Mouse (Mus musculus): ENCODE data around the gene Gramd1a. TPM values are rescaled to one million over a fixed set of nuclear protein-coding genes. Genes with fewer than 3 reads are reported as not detected.

The Gramd1a gene
- 41.4 and 56.8 TPM in 2 replicates for polyA plus RNA-seq (2015; fragmentation: Nextera tagmentation; extraction: Ambion mirVana)

DNA sequence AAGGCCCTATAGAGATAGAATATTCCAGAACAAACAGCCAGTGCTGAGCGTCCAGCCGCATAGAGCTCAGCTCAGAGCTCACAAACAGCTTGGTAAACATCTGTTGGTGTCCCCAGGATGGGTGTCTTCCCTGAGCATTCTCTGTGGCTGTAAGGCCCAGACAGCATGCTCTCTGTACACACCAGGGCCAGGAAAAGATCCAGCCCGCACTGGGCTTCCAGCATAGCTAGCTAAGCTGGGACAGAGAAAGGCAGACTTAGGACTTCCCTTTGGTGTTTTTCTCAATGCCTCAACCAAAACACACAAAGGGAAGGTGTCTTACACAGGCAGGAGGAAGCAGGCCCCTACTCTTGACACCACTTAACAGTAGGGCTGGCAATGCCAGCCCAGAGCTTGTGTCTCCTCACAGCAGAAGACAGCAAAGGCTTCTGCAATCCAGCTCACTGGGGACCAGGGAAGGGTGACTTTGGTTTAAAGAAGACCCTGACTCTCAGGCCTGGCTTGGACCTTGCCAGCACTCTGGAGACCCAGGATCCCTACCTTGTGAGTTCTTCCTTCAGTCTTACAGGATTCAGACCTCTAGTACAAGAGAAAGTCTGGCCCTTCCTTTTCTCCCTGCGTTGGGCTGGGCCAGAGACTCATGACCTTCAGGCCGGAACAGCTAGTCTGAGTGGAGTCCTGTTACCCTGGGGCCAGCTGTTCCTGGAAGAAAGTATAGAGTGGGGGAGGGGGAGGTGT, at the start of gene Gramd1a:
Gene Gramd1a, minus strand, starts transcription at position 601 of the 738 bp plus-strand sequence.
- Histone ChIP-seq H3K9ac (0 out of 2 replicates have a peak within 1 kb of the TSS, but pooled peaks have one; percentile 3), H3K4me2 (no peak within 1 kb of the TSS)
- WGBS, result 52% methylated on average over 5 of the region's 5 CpGs

DNA sequence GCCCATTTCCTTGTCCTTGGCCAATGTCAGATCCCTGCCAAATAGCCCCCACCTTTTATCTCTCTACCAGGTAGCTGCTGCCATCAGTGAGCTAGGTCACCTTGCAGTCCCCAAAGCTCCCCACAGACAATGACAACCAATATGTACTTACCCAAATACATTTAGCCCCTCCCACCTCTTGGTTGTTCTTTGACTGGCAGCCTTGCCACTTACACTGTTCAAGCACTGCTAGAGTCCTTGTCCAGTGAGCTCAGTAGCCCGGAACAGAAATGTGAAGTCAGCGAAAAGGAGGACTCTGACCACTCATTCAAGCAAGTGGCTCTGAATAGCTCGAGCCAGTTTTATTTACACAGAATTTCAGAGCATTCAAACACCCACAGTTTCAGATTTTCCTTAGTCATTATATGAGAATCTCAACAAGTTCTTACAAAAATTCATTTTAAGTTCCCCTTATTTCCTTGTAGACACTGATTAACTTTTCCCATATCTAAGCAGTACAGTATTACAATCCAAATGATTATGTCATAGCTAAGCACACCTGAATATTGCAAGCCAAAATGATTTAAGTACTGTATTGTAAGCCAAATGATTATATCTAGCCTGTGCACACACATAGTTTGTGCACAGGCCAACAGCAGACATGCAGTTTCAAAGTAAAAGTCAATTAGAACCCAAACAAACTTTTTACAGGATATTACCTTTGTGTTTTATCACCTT, 40.1 kb upstream of the Gramd1a start:
- no peak for ATAC-seq (replicated peaks; ENCODE audit: insufficient number of reproducible peaks, insufficient read depth, low FRiP score, low read depth)
- H3K4me3 ChIP-seq, result no peak overlapping the region
- no peak overlapping the region for H3K9ac ChIP-seq
- WGBS, result 67% methylated on average over 3 of the region's 3 CpGs
- no peaks in the 10 kb centered on the region for H3K27me3 ChIP-seq
- H3K4me1 ChIP-seq (replicated peaks), result no peaks in the 10 kb centered on the region
- no peak overlapping the region for H3K4me2 ChIP-seq
- H3K36me3 ChIP-seq, result no peaks in the 10 kb centered on the region
- H3K9me3 ChIP-seq (replicated peaks), result no peaks in the 10 kb centered on the region
- no peak overlapping the region for H3K27ac ChIP-seq

More for the DNA sequence above, at the start of gene Gramd1a:
- ATAC-seq (replicated peaks; ENCODE audit: insufficient number of reproducible peaks, insufficient read depth, low FRiP score, low read depth), result no peak
- Histone ChIP-seq H3K27me3 (no peaks in the 10 kb centered on the region), H3K9me3 (replicated peaks) (no peaks in the 10 kb centered on the region), H3K4me1 (replicated peaks) (peaks cover 23% of the 10 kb centered on the region), H3K27ac (peak within 1 kb of the TSS; percentile 66), H3K4me3 (no peak within 1 kb of the TSS), H3K36me3 (no peaks in the 10 kb centered on the region)

DNA sequence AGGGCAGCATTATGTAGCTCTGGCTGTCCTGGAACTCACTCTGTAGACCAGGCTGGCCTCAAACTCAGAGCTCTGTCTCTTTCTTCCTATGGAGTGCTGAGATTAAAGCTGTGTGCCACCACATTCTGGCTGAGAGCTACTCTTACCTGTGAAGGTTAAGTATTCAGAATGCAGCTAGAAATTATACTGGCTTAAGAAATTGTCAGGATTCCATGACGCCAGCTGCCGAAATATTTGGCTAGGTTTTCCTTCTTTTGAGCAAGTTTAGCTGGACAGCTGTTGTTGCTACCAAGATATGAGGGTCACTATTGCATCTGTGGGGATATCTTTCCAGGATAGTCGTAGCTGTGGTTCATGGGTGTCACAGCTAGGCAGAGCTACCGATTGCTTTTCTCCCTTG, 29.0 kb upstream of the Gramd1a start:
- Histone ChIP-seq H3K4me3 (no peak overlapping the region), H3K9ac (no peak overlapping the region), H3K36me3 (no peaks in the 10 kb centered on the region), H3K4me2 (no peak overlapping the region), H3K4me1 (replicated peaks) (no peaks in the 10 kb centered on the region), H3K27me3 (peaks cover 3% of the 10 kb centered on the region; the same call in 1 of the 2 replicates), H3K27ac (no peak overlapping the region), H3K9me3 (replicated peaks) (no peaks in the 10 kb centered on the region)
- 80% methylated on average over 4 of the region's 4 CpGs for WGBS
- no peak for ATAC-seq (replicated peaks; ENCODE audit: insufficient number of reproducible peaks, insufficient read depth, low FRiP score, low read depth)

DNA sequence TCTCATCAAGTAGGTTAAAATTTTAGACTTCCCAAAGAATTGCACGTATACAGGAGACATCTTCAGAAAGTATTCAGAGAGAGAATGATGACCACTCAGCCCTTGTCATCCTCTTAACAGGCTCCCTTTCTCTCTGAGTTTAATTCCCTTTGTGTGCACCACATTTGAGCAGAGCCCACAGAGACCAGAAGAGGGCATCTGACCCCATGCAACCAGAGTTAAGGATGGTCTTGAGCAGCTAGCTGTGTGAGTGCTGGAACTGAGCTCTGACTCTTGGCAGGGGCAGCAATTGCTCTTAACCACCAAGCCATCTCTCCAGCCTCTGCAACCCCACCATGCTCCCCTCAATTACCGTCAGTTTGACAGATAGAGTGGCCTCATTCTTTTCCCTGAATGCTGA, 27.2 kb upstream of the Gramd1a start:
- Histone ChIP-seq H3K27me3 (peaks cover 8% of the 10 kb centered on the region), H3K9ac (no peak overlapping the region), H3K4me1 (replicated peaks) (no peaks in the 10 kb centered on the region), H3K27ac (no peak overlapping the region), H3K4me3 (no peak overlapping the region), H3K36me3 (no peaks in the 10 kb centered on the region), H3K4me2 (no peak overlapping the region), H3K9me3 (replicated peaks) (no peaks in the 10 kb centered on the region)
- no peak for ATAC-seq (replicated peaks; ENCODE audit: insufficient number of reproducible peaks, insufficient read depth, low FRiP score, low read depth)
- 35% methylated on average over 2 of the region's 2 CpGs for WGBS

DNA sequence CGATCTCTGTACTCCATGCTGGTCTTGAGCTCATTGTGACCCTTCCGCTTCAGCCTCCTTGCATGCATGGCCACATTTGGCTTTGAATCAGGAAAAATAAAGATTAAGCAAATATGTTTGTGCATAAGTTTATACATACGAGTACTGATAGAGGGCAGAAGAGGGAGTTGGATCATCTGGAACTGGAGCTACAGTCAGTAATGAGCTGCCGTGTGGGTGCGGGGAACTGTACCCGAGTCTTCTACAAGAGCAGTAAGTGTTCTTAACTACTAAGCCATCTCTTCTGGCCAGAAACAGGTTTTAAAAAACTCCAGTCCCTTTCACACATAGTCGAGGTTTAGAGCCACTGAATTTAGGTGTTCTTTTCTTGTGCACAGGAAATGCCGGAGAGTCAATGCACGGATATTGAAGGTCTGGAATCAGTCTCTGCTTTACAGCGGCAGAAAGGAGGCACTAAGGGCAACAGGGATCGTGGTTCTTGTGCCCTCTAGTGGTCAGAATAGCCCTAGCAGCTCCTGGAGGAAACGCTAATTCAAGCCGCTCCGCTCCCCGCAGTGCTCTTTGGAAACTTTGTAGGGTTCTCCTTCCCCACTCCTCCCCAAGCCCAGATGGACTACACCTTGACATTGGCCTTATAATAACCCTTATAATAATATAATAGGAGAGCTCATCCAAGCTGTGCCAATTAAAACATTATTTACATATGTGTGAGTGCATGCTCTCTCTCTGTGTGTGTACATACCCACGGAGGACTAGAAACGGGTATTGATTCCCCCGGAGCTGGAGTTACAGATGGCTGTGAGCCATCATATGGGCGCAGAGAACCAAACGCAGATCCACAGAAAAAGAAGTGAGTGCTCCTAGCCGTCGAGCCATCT, 21.4 kb upstream of the Gramd1a start:
- H3K4me3 ChIP-seq, result peak overlapping the region; percentile 36
- H3K9ac ChIP-seq, result no peak overlapping the region
- ATAC-seq (replicated peaks; ENCODE audit: insufficient number of reproducible peaks, insufficient read depth, low FRiP score, low read depth), result peak; percentile 64; the same call in 1 of the 2 replicates
- H3K27ac ChIP-seq, result peak overlapping the region; percentile 56
- H3K36me3 ChIP-seq, result no peaks in the 10 kb centered on the region
- WGBS, result 17% methylated on average over 22 of the region's 22 CpGs
- H3K4me1 ChIP-seq (replicated peaks), result peaks cover 9% of the 10 kb centered on the region; the same call in 1 of the 2 replicates
- no peaks in the 10 kb centered on the region for H3K9me3 ChIP-seq (replicated peaks)
- peak overlapping the region; percentile 55 for H3K4me2 ChIP-seq
- H3K27me3 ChIP-seq, result peaks cover 18% of the 10 kb centered on the region

DNA sequence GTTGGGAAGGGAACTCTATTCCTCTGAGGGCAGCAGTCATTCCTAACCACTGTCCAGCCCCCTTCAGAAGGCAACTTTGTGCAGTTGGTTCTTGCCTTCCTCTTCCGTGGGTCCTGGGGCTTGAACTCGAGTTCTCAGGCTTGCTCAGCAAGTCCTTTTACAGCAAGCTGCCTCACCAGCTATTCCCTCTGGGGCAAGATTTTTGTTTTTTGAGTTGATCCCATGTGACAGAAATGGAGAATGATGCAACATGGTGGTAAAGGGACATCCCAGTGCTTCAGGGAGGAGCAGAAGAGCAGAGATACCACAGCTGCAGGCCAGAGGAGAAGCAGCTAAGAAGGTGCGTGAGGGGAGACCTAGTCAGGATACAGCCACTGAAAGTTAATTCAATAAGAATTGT, 19.4 kb upstream of the Gramd1a start:
- ATAC-seq (replicated peaks; ENCODE audit: insufficient number of reproducible peaks, insufficient read depth, low FRiP score, low read depth), result no peak
- H3K4me2 ChIP-seq, result no peak overlapping the region
- 78% methylated on average over 3 of the region's 3 CpGs for WGBS
- no peaks in the 10 kb centered on the region for H3K9me3 ChIP-seq (replicated peaks)
- H3K4me1 ChIP-seq (replicated peaks), result peaks cover 9% of the 10 kb centered on the region; the same call in 1 of the 2 replicates
- H3K27ac ChIP-seq, result no peak overlapping the region
- H3K4me3 ChIP-seq, result no peak overlapping the region
- H3K36me3 ChIP-seq, result no peaks in the 10 kb centered on the region
- no peak overlapping the region for H3K9ac ChIP-seq
- peaks cover 15% of the 10 kb centered on the region; the same call in 1 of the 2 replicates for H3K27me3 ChIP-seq

DNA sequence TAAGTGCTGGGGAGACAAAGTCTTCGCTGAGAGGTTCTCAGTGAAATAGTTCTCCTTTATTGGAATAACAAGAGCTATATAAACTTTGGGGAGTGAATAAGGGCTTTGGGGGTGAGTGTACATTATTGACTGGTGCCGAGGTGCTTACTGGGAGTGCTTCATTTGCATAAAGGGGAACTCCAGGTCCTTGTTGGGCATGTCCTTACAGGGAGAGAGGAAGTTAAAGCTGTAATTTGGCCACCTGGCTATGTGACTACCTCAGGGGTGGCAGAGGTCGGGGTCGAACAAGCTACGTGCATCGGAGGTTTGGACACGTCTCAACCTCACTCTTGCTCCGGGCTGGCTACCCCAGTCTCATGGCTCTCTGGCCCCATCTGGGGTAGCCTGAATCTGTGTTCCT, 18.8 kb upstream of the Gramd1a start:
- WGBS, result 78% methylated on average over 8 of the region's 8 CpGs
- Histone ChIP-seq H3K4me3 (no peak overlapping the region), H3K9me3 (replicated peaks) (no peaks in the 10 kb centered on the region), H3K4me1 (replicated peaks) (peaks cover 9% of the 10 kb centered on the region; the same call in 1 of the 2 replicates), H3K27me3 (peaks cover 15% of the 10 kb centered on the region; the same call in 1 of the 2 replicates), H3K27ac (no peak overlapping the region), H3K9ac (no peak overlapping the region), H3K36me3 (no peaks in the 10 kb centered on the region), H3K4me2 (no peak overlapping the region)
- ATAC-seq (replicated peaks; ENCODE audit: insufficient number of reproducible peaks, insufficient read depth, low FRiP score, low read depth), result no peak

DNA sequence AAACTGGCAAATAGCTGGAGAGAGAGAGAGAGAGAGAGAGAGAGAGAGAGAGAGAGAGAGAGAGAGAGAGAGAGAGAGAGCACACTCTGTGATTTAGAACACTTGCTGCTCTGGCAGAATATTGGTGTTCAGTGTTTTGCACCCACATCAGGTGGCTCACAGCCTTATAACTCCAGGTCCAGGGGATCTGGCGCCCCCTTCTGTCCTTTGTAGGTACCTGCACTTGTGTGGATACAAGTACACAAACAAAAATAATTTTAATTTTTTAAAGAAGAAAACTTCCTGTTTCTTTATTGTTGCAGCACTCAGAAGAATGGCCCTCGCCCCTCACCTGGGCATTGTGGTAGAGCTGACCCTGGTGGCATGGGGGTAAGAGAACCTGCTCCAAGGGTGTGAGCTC, 16.5 kb upstream of the Gramd1a start:
- 24% methylated on average over 2 of the region's 2 CpGs for WGBS
- Histone ChIP-seq H3K9ac (no peak overlapping the region), H3K27me3 (0 out of 2 replicates have a peak, but pooled peaks cover 5% of the 10 kb centered on the region), H3K4me1 (replicated peaks) (peaks cover 5% of the 10 kb centered on the region; the same call in 1 of the 2 replicates), H3K27ac (no peak overlapping the region), H3K36me3 (no peaks in the 10 kb centered on the region), H3K9me3 (replicated peaks) (no peaks in the 10 kb centered on the region), H3K4me2 (no peak overlapping the region), H3K4me3 (no peak overlapping the region)
- no peak for ATAC-seq (replicated peaks; ENCODE audit: insufficient number of reproducible peaks, insufficient read depth, low FRiP score, low read depth)

DNA sequence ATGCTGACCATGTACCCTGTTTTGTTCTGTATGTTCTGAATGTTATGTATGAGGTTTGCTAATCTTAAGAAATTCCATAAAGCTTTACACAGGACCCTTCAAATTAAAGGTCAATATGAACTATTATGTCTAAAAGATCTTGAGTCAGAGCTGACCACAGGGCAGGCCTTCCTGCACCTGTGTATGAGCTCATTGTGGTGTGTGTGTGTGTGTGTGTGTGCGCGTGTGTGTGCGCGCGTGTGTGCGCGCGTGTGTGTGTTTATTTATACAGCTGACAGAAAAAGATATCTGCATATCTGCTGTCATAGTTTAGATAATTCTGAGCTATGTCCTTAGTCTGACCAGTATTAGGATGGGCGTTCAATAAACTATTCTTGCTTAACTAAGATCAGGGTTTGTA, 14.8 kb upstream of the Gramd1a start:
- H3K4me3 ChIP-seq, result no peak overlapping the region
- 0 out of 2 replicates have a peak, but pooled peaks cover 5% of the 10 kb centered on the region for H3K27me3 ChIP-seq
- ATAC-seq (replicated peaks; ENCODE audit: insufficient number of reproducible peaks, insufficient read depth, low FRiP score, low read depth), result no peak
- H3K9ac ChIP-seq, result no peak overlapping the region
- 88% methylated on average over 9 of the region's 9 CpGs for WGBS
- H3K4me2 ChIP-seq, result no peak overlapping the region
- no peaks in the 10 kb centered on the region; the same call in 1 of the 2 replicates for H3K4me1 ChIP-seq (replicated peaks)
- no peaks in the 10 kb centered on the region for H3K9me3 ChIP-seq (replicated peaks)
- no peak overlapping the region for H3K27ac ChIP-seq
- no peaks in the 10 kb centered on the region for H3K36me3 ChIP-seq

DNA sequence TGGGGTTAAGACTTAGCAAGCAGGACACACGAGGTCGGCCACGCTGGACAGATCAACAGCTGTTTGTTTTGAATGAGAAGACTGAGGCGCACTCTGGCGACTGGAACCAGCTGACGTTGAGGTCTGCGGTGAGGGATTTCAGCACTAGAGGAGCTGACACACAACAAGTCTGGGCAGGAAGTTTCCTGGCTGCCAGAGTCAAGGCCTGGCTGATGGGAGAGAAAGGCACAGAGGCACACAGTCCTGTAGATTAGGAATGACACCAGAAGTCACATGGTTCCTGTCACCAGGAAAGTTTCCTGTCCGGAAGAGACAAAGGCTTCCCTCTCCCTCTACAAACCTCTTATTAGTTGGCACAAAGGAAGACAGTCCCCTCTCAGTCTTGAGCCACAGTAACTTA, 12.7 kb upstream of the Gramd1a start:
- Histone ChIP-seq H3K27ac (peak overlapping the region; percentile 33; the same call in 1 of the 2 replicates), H3K9me3 (replicated peaks) (no peaks in the 10 kb centered on the region)

DNA sequence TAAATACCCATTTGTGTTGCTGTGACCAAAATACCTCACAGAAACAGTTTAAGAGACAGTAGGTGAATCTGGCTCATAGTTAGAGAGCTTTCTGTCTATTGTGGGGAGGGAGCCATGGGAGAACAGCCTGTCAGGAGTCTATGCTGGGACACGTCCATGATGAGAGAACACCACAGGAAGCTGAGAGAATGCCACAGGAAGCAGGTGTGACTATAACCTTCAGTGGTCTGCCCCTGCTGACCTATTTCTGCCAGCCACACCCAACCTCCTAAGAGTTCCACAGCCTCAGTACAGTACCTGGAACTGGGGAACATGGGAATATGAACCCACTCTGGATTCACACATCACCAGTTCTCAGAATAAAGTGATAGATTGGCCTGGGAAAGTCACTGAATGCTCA, 9.1 kb upstream of the Gramd1a start:
- Histone ChIP-seq H3K36me3 (no peaks in the 10 kb centered on the region), H3K4me3 (no peak overlapping the region), H3K9ac (no peak overlapping the region), H3K4me1 (replicated peaks) (no peaks in the 10 kb centered on the region; the same call in none of the 2 replicates), H3K4me2 (no peak overlapping the region), H3K9me3 (replicated peaks) (no peaks in the 10 kb centered on the region), H3K27ac (no peak overlapping the region), H3K27me3 (no peaks in the 10 kb centered on the region)
- 43% methylated on average over 1 of the region's 1 CpGs for WGBS
- no peak for ATAC-seq (replicated peaks; ENCODE audit: insufficient number of reproducible peaks, insufficient read depth, low FRiP score, low read depth)

More for the DNA sequence above, 12.7 kb upstream of the Gramd1a start:
- Histone ChIP-seq H3K4me3 (no peak overlapping the region), H3K36me3 (no peaks in the 10 kb centered on the region), H3K9ac (no peak overlapping the region), H3K27me3 (no peaks in the 10 kb centered on the region), H3K4me1 (replicated peaks) (no peaks in the 10 kb centered on the region; the same call in 1 of the 2 replicates), H3K4me2 (no peak overlapping the region)
- WGBS, result 30% methylated on average over 8 of the region's 8 CpGs
- ATAC-seq (replicated peaks; ENCODE audit: insufficient number of reproducible peaks, insufficient read depth, low FRiP score, low read depth), result peak; percentile 70; the same call in 1 of the 2 replicates

All from heart, embryonic 15.5 days (tissue).